24 mouse cellular contexts compared by ENCODE assay signal in genomic region chr5:29950456-29951170, GRCm38 (mm10).
"Had no signal": no experiment of that assay in that cellular context is flagged by ENCODE, and none has a peak within 500 bp of the region (broad histone marks: within the 10 kb centered on the region; RNA-seq: fewer than 3 reads in every experiment).

No protein-coding gene starts in this region.

- DNase-seq: kidney, adult 8-10 months; kidney, postnatal 10 days; kidney, postnatal 36 days; layer of hippocampus, postnatal 36 days; left cerebral cortex, postnatal 4 days; liver, postnatal 0 days; lung, embryonic 14.5 days; midbrain, embryonic 14.5 days; right cerebral cortex, postnatal 25 days; spleen, adult 18-20 months; thymus, adult 18-20 months; thymus, postnatal 36 days had no signal

- H3K27me3 ChIP-seq: kidney, embryonic 15.5 days; limb, embryonic 12.5 days; limb, embryonic 15.5 days; neural tube, embryonic 12.5 days; neural tube, embryonic 15.5 days; stomach, embryonic 15.5 days had no signal

- H3K36me3 ChIP-seq: kidney, embryonic 15.5 days; limb, embryonic 12.5 days; limb, embryonic 15.5 days; neural tube, embryonic 12.5 days; neural tube, embryonic 15.5 days; stomach, embryonic 15.5 days had no signal

- ATAC-seq: liver, postnatal 0 days; lung, postnatal 0 days had no signal

- H3K4me1 ChIP-seq: kidney, embryonic 15.5 days; limb, embryonic 12.5 days; limb, embryonic 15.5 days; neural tube, embryonic 12.5 days; neural tube, embryonic 15.5 days; stomach, embryonic 15.5 days had no signal

- H3K9me3 ChIP-seq: kidney, embryonic 15.5 days; limb, embryonic 12.5 days; limb, embryonic 15.5 days; neural tube, embryonic 12.5 days; neural tube, embryonic 15.5 days; stomach, embryonic 15.5 days had no signal

- H3K9ac ChIP-seq: kidney, embryonic 15.5 days; limb, embryonic 12.5 days; limb, embryonic 15.5 days; liver, embryonic 14.5 days; liver, postnatal 0 days; lung, embryonic 14.5 days; neural tube, embryonic 12.5 days; neural tube, embryonic 15.5 days; stomach, embryonic 15.5 days had no signal

- H3K27ac ChIP-seq: kidney, embryonic 15.5 days; left cerebral cortex, adult 2 months; limb, embryonic 12.5 days; limb, embryonic 15.5 days; liver, embryonic 14.5 days; macrophage; neural tube, embryonic 12.5 days; neural tube, embryonic 15.5 days; stomach, embryonic 15.5 days had no signal

- H3K4me2 ChIP-seq: kidney, embryonic 15.5 days; limb, embryonic 12.5 days; limb, embryonic 15.5 days; liver, embryonic 11.5 days; lung, embryonic 14.5 days; midbrain, embryonic 11.5 days; neural tube, embryonic 12.5 days; neural tube, embryonic 15.5 days; stomach, embryonic 15.5 days had no signal

- H3K4me3 ChIP-seq: kidney, embryonic 15.5 days; left cerebral cortex, adult 2 months; limb, embryonic 12.5 days; limb, embryonic 15.5 days; neural tube, embryonic 12.5 days; neural tube, embryonic 15.5 days; stomach, embryonic 15.5 days had no signal
